Mouse (Mus musculus) midbrain, postnatal 0 days (tissue): ENCODE results near the gene Gm38655. TPM values are rescaled to one million over a fixed set of nuclear protein-coding genes. Genes with fewer than 3 reads are reported as not detected.
"Not testable (repeated sequence)": the region's sequence is repeated elsewhere in the genome, so short reads cannot be mapped to it uniquely, and the experiment has no call there.

ENCODE experiments used
- ATAC-seq: fragments of 200-750 bp; cut with Nextera tagmentation; 2 replicates; pipeline ENCODE4 v1.8.0; 2017; ENCODE audit warnings: moderate number of reproducible peaks, mild to moderate bottlenecking, moderate TSS enrichment, moderate library complexity; ENCODE audit not compliant: low FRiP score
- DNase-seq: peaks from one replicate; pipeline ENCODE4 v3.0.0-alpha.2; 2015; ENCODE audit warnings: low spot score
- H3K27ac ChIP-seq: fragments of 300-500 bp; sonication (generic); 2 replicates; pipeline ENCODE4 v1.5.1; 2014; ENCODE audit warnings: low read depth, mild to moderate bottlenecking, low read length, mixed read lengths
- H3K27me3 ChIP-seq: fragments of 300-500 bp; sonication (generic); 2 replicates; pipeline ENCODE4 v1.6.1; 2014; ENCODE audit warnings: low read length, control low read depth, mixed read lengths; ENCODE audit not compliant: insufficient read depth
- H3K36me3 ChIP-seq: fragments of 300-500 bp; sonication (generic); 2 replicates; pipeline ENCODE4 v1.6.1; 2014; ENCODE audit warnings: low read length, control low read depth, mixed read lengths; ENCODE audit not compliant: insufficient read depth
- H3K4me1 ChIP-seq: fragments of 300-500 bp; sonication (generic); 2 replicates; pipeline ENCODE4 v1.6.1; 2014; ENCODE audit warnings: mild to moderate bottlenecking, control low read depth, antibody characterized with exemption, low read length, mixed read lengths; ENCODE audit not compliant: insufficient read depth
- H3K4me2 ChIP-seq: fragments of 300-500 bp; sonication (generic); 2 replicates; pipeline ENCODE4 v1.6.1; 2014; ENCODE audit warnings: low read depth, mild to moderate bottlenecking, low read length, mixed read lengths; ENCODE audit not compliant: poor library complexity, severe bottlenecking
- H3K4me3 ChIP-seq: fragments of 300-500 bp; sonication (generic); 2 replicates; pipeline ENCODE4 v1.5.1; 2014; ENCODE audit warnings: low read depth, mild to moderate bottlenecking, low read length, moderate library complexity
- H3K9ac ChIP-seq: fragments of 300-500 bp; sonication (generic); replicated peaks from 2 replicates; pipeline ENCODE4 v1.6.1; 2014; ENCODE audit warnings: mild to moderate bottlenecking, low read length, moderate library complexity, mixed read lengths; ENCODE audit not compliant: poor library complexity, severe bottlenecking
- H3K9me3 ChIP-seq: fragments of 300-500 bp; sonication (generic); 2 replicates; pipeline ENCODE4 v1.6.1; 2016; ENCODE audit warnings: low read length, control low read depth
- CTCF ChIP-seq: IDR thresholded peaks from 2 replicates; pipeline ENCODE4 v1.5.1; 2016; ENCODE audit warnings: antibody characterized with exemption, mild to moderate bottlenecking
- WGBS: fragments of 180-500 bp; shearing (Covaris S2); extraction: QIAGEN DNeasy Blood & Tissue Kit; methylation state at CpG from one replicate; pipeline ENCODE4 v1.1.7; 2014; 5-methylcytosine and 5-hydroxymethylcytosine counted together
- polyA plus RNA-seq: library from polyadenylated mRNA; unstranded; fragments of >200 nt; fragmentation: Nextera tagmentation; extraction: Ambion mirVana; gene quantifications from 2 replicates; pipeline ENCODE4 v1.2.1, GENCODE M21; 2015
- total RNA-seq: library from RNA; depleted of rRNA; stranded (reverse); fragments of >200 nt; gene quantifications from 2 replicates; pipeline ENCODE4 v1.2.3, GENCODE M21; 2014; rRNA removed

Gm38655 gene
- total and polyA plus RNA-seq, 2 experiments from 2014 or later, result not detected

DNA sequence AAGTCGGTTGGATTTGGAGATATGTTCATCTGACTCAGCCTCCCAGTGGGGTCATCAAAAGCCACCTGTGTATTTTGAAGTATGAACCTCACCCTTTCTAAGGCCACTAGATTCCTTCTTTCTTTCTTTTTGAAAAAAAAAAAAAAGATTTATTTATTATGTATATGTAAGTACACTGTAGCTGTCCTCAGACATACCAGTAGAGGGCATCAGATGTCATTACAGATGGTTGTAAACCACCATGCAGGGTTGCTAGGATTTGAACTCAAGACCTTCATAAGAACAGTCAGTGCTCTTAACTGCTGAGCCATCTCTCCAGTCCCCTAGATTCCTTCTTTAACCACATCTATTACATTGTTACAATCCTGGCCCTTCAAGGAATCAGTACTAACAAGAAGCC, 45.2 kb downstream of the Gm38655 start:
- Histone ChIP-seq H3K4me3 (no peak overlapping the region), H3K36me3 (no peaks in the 10 kb centered on the region), H3K27me3 (no peaks in the 10 kb centered on the region), H3K9me3 (no peaks in the 10 kb centered on the region), H3K4me1 (peaks cover 7% of the 10 kb centered on the region; the same call in 1 of the 2 replicates), H3K9ac (no peak overlapping the region), H3K27ac (no peak overlapping the region), H3K4me2 (no peak overlapping the region)
- no peak; the same call in none of the 2 replicates for TF ChIP-seq CTCF
- DNase-seq, result no peak
- 96% methylated on average over 1 of the region's 1 CpGs for WGBS
- ATAC-seq, result no peak

- TF ChIP-seq CTCF, result no peak
- ATAC-seq (no peak), DNase-seq (no peak)
- Histone ChIP-seq H3K4me2 (no peak overlapping the region), H3K27me3 (no peaks in the 10 kb centered on the region), H3K4me1 (no peaks in the 10 kb centered on the region), H3K9me3 (no peaks in the 10 kb centered on the region), H3K27ac (no peak overlapping the region), H3K9ac (no peak overlapping the region), H3K36me3 (no peaks in the 10 kb centered on the region), H3K4me3 (no peak overlapping the region)
- whole genome bisulfite sequencing, result 79% methylated on average over 9 of the region's 9 CpGs
Measured at GRCm38 (mm10) chr17:25127681-25128080, 47.6 kb downstream of the Gm38655 start.

DNA sequence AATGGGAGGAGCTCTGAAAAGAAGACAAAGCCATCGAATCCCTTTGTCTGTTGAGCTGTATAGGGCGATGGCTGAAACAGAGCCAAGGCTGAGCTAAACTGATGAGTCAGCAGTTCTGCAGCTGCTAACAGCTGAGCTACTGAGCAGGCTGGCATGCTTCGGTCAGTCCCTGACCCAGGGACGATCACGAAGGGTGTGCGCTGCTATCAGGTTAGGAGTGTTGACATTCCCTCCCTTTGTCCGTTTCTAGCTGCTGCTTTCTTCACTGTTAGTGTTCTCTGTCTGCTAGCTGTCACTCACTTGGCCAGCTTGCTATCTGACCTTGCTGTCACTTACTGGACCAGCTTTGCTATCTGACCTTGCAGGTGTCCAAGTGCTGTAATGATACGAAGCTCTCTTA, 48.2 kb downstream of the Gm38655 start:
- peak; percentile 13 for DNase-seq
- no peak overlapping the region for H3K4me3 ChIP-seq
- H3K9ac ChIP-seq, result no peak overlapping the region
- no peaks in the 10 kb centered on the region for H3K9me3 ChIP-seq
- no peaks in the 10 kb centered on the region for H3K27me3 ChIP-seq
- no peaks in the 10 kb centered on the region for H3K36me3 ChIP-seq
- H3K4me1 ChIP-seq, result no peaks in the 10 kb centered on the region
- H3K27ac ChIP-seq, result no peak overlapping the region
- 56% methylated on average over 8 of the region's 8 CpGs for WGBS
- no peak overlapping the region for H3K4me2 ChIP-seq
- TF ChIP-seq CTCF, result no peak
- no peak for ATAC-seq

DNA sequence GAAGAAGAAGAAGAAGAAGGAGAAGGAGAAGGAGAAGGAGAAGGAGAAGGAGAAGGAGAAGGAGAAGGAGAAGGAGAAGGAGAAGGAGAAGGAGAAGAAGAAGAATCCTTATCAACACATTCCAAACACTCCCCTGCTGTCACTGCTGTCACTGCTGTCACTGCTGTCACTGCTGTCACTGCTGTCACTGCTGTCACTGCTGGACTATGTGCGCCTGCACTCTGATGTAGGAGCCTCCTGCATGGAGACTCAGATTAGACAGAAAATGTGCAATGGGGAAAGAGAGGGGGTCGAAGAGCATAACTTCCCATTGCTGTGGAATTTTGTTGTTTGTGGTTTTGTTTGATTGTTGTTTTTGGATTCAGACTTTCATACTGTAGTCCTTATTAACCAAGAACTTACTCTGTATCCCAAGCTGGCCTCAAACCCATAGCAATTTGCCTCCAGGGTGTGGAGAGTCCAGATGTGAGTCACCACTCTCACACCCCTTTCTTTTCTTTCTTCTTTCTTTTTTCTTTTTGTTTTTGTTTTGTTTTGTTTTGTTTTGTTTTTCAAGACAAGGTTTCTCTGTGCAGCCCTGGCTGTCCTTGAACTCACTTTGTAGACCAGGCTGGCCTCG, 49.7 kb downstream of the Gm38655 start:
- not testable (repeated sequence) for H3K36me3 ChIP-seq, H3K27me3 ChIP-seq, H3K27ac ChIP-seq, ATAC-seq, H3K9me3 ChIP-seq, H3K9ac ChIP-seq, H3K4me3 ChIP-seq, H3K4me2 ChIP-seq, H3K4me1 ChIP-seq, DNase-seq
- 74% methylated on average over 3 of the region's 3 CpGs for WGBS

- ATAC-seq (no peak), DNase-seq (no peak)
- H3K9ac ChIP-seq, result no peak overlapping the region
- no peaks in the 10 kb centered on the region for H3K36me3 ChIP-seq
- H3K4me3 ChIP-seq, result no peak overlapping the region
- H3K4me2 ChIP-seq, result no peak overlapping the region
- no peaks in the 10 kb centered on the region for H3K4me1 ChIP-seq
- no peaks in the 10 kb centered on the region for H3K9me3 ChIP-seq
- 26% methylated on average over 7 of the region's 7 CpGs for WGBS
- no peaks in the 10 kb centered on the region for H3K27me3 ChIP-seq
- H3K27ac ChIP-seq, result no peak overlapping the region
- peak; percentile 15; the same call in 1 of the 2 replicates for TF ChIP-seq CTCF
Measured at GRCm38 (mm10) chr17:25123979-25124378, 51.3 kb downstream of the Gm38655 start.

Other genes starting within 250 kb of the Gm38655 start
- 153 and 168 TPM in 2 replicates for gene Mapk8ip3, start 238.5 kb downstream of the Gm38655 start, total RNA-seq
- 70.5 and 72.5 TPM in 2 replicates for gene Mapk8ip3, start 238.5 kb downstream of the Gm38655 start, polyA plus RNA-seq
- gene Jpt2, start 214.8 kb downstream of the Gm38655 start, total RNA-seq, result 60.7 and 61.0 TPM in 2 replicates
- 64.5 and 66.7 TPM in 2 replicates for gene Jpt2, start 214.8 kb downstream of the Gm38655 start, polyA plus RNA-seq
- gene Cramp1l, start 159.7 kb downstream of the Gm38655 start, total RNA-seq, result 17.4 and 22.3 TPM in 2 replicates
- 2.7 and 3.2 TPM in 2 replicates for gene Cramp1l, start 159.7 kb downstream of the Gm38655 start, polyA plus RNA-seq
- 22.7 and 39.8 TPM in 2 replicates for gene Ift140, start 159.4 kb downstream of the Gm38655 start, total RNA-seq
- 13.5 and 14.4 TPM in 2 replicates for gene Ift140, start 159.4 kb downstream of the Gm38655 start, polyA plus RNA-seq
- 11.1 and 11.2 TPM in 2 replicates for gene Tmem204, start 91.9 kb downstream of the Gm38655 start, total RNA-seq
- gene Tmem204, start 91.9 kb downstream of the Gm38655 start, polyA plus RNA-seq, result 8.2 and 8.3 TPM in 2 replicates
- gene Telo2, start 59.5 kb downstream of the Gm38655 start, total RNA-seq, result 45.0 and 56.3 TPM in 2 replicates
- 34.9 and 36.5 TPM in 2 replicates for gene Telo2, start 59.5 kb downstream of the Gm38655 start, polyA plus RNA-seq
- 0.42 TPM in 1 of 2 replicates, not detected in the other for gene Ptx4, start 54.7 kb downstream of the Gm38655 start, total RNA-seq
- 0.20 and 0.59 TPM in 2 replicates for gene Ptx4, start 54.7 kb downstream of the Gm38655 start, polyA plus RNA-seq
- gene Clcn7, start 42.1 kb downstream of the Gm38655 start, total RNA-seq, result 37.9 and 39.5 TPM in 2 replicates
- 25.5 and 26.7 TPM in 2 replicates for gene Clcn7, start 42.1 kb downstream of the Gm38655 start, polyA plus RNA-seq
- not detected in 2 replicates for gene Ccdc154, start 13.0 kb downstream of the Gm38655 start, total RNA-seq
- gene Ccdc154, start 13.0 kb downstream of the Gm38655 start, polyA plus RNA-seq, result not detected in 2 replicates
- gene BC003965, start 9.1 kb upstream of the Gm38655 start, total RNA-seq, result 16.8 and 17.9 TPM in 2 replicates
- gene BC003965, start 9.1 kb upstream of the Gm38655 start, polyA plus RNA-seq, result 30.2 and 30.3 TPM in 2 replicates
- gene Unkl, start 12.9 kb upstream of the Gm38655 start, total RNA-seq, result 34.1 and 34.7 TPM in 2 replicates
- 17.3 and 19.5 TPM in 2 replicates for gene Unkl, start 12.9 kb upstream of the Gm38655 start, polyA plus RNA-seq
- 97.2 and 104 TPM in 2 replicates for gene Gnptg, start 64.7 kb upstream of the Gm38655 start, total RNA-seq
- gene Gnptg, start 64.7 kb upstream of the Gm38655 start, polyA plus RNA-seq, result 127 and 134 TPM in 2 replicates
- gene Tsr3, start 64.7 kb upstream of the Gm38655 start, total RNA-seq, result 39.6 and 40.1 TPM in 2 replicates
- gene Tsr3, start 64.7 kb upstream of the Gm38655 start, polyA plus RNA-seq, result 74.2 and 76.2 TPM in 2 replicates
- gene Baiap3, start 80.9 kb upstream of the Gm38655 start, total RNA-seq, result 94.2 and 98.4 TPM in 2 replicates
- 48.4 and 49.9 TPM in 2 replicates for gene Baiap3, start 80.9 kb upstream of the Gm38655 start, polyA plus RNA-seq
- gene Ube2i, start 99.2 kb upstream of the Gm38655 start, total RNA-seq, result 444 and 524 TPM in 2 replicates
- gene Ube2i, start 99.2 kb upstream of the Gm38655 start, polyA plus RNA-seq, result 401 and 432 TPM in 2 replicates
- not detected in 2 replicates for gene Prss34, start 122.9 kb upstream of the Gm38655 start, total RNA-seq
- gene Prss34, start 122.9 kb upstream of the Gm38655 start, polyA plus RNA-seq, result not detected in 2 replicates
- gene Prss28, start 133.2 kb upstream of the Gm38655 start, total RNA-seq, result not detected in 2 replicates
- gene Prss28, start 133.2 kb upstream of the Gm38655 start, polyA plus RNA-seq, result not detected in 2 replicates
- gene Prss29, start 143.2 kb upstream of the Gm38655 start, total RNA-seq, result not detected in 2 replicates
- not detected in 2 replicates for gene Prss29, start 143.2 kb upstream of the Gm38655 start, polyA plus RNA-seq
- not detected in 2 replicates for gene Tpsab1, start 170.1 kb upstream of the Gm38655 start, total RNA-seq
- gene Tpsab1, start 170.1 kb upstream of the Gm38655 start, polyA plus RNA-seq, result not detected in 2 replicates
- 0.28 and 1.8 TPM in 2 replicates for gene Tpsb2, start 190.8 kb upstream of the Gm38655 start, total RNA-seq
- gene Tpsb2, start 190.8 kb upstream of the Gm38655 start, polyA plus RNA-seq, result 0.60 and 1.0 TPM in 2 replicates
- not detected in 2 replicates for gene Tpsg1, start 193.8 kb upstream of the Gm38655 start, total RNA-seq
- gene Tpsg1, start 193.8 kb upstream of the Gm38655 start, polyA plus RNA-seq, result 1.0 and 1.2 TPM in 2 replicates